Mouse (Mus musculus) neural tube, embryonic 14.5 days (tissue): ENCODE measurements around the gene Hist2h2ac. TPM values are rescaled to one million over a fixed set of nuclear protein-coding genes. Genes with fewer than 3 reads are reported as not detected.
A peak's percentile ranks its signal among the peaks of the same experiment; 100 is the strongest.
"Not testable (repeated sequence)": the region's sequence is repeated elsewhere in the genome, so short reads cannot be mapped to it uniquely, and the experiment has no call there.

Source experiments
- ATAC-seq: fragments of 200-750 bp; cut with Nextera tagmentation; 2 replicates; pipeline ENCODE4 v1.8.0; 2017; ENCODE audit warnings: low read depth, mild to moderate bottlenecking, moderate TSS enrichment, moderate library complexity
- H3K27ac ChIP-seq: fragments of 300-500 bp; sonication (generic); 2 replicates; pipeline ENCODE4 v1.5.1; 2014; ENCODE audit warnings: low read depth, mild to moderate bottlenecking, control low read depth, low read length, moderate library complexity, mixed read lengths
- H3K27me3 ChIP-seq: fragments of 300-500 bp; sonication (generic); 2 replicates; pipeline ENCODE4 v1.6.1; 2014; ENCODE audit warnings: low read length; ENCODE audit not compliant: control insufficient read depth, insufficient read depth
- H3K36me3 ChIP-seq: fragments of 300-500 bp; sonication (generic); 2 replicates; pipeline ENCODE4 v1.6.1; 2014; ENCODE audit warnings: low read length, mixed read lengths; ENCODE audit not compliant: control insufficient read depth, insufficient read depth
- H3K4me1 ChIP-seq: fragments of 300-500 bp; sonication (generic); 2 replicates; pipeline ENCODE4 v1.6.1; 2014; ENCODE audit warnings: low read length; ENCODE audit not compliant: control insufficient read depth, insufficient read depth
- H3K4me2 ChIP-seq: fragments of 300-500 bp; sonication (generic); 2 replicates; pipeline ENCODE4 v1.6.1; 2014; ENCODE audit warnings: mild to moderate bottlenecking, low read depth, low read length, control low read depth
- H3K4me3 ChIP-seq: fragments of 300-500 bp; sonication (generic); 2 replicates; pipeline ENCODE4 v1.5.1; 2014; ENCODE audit warnings: low read depth, low read length, control low read depth, mixed read lengths
- H3K9ac ChIP-seq: fragments of 300-500 bp; sonication (generic); replicated peaks from 2 replicates; pipeline ENCODE4 v1.6.1; 2014; ENCODE audit warnings: low read depth, mild to moderate bottlenecking, control low read depth, low read length, mixed read lengths
- H3K9me3 ChIP-seq: fragments of 300-500 bp; sonication (generic); 2 replicates; pipeline ENCODE4 v1.6.1; 2016; ENCODE audit warnings: low read length; ENCODE audit not compliant: control insufficient read depth
- WGBS: fragments of 180-500 bp; shearing (Covaris S2); extraction: QIAGEN DNeasy Blood & Tissue Kit; methylation state at CpG from one replicate; pipeline ENCODE4 v1.1.7; 2014; 5-methylcytosine and 5-hydroxymethylcytosine counted together
- polyA plus RNA-seq: library from polyadenylated mRNA; unstranded; fragments of >200 nt; fragmentation: Nextera tagmentation; extraction: Ambion mirVana; gene quantifications from 2 replicates; pipeline ENCODE4 v1.2.1, GENCODE M21; 2014

The Hist2h2ac gene
- 1.3 and 2.1 TPM in 2 replicates for polyA plus RNA-seq

GRCm38 (mm10) chr3:96220765-96221639, at the start of gene Hist2h2ac, which contains the start of gene Hist2h2be:
Gene Hist2h2ac (minus strand): TSS chr3:96220880.
Gene Hist2h2be (plus strand): TSS chr3:96221119.
- Histone ChIP-seq H3K36me3 (no peaks in the 10 kb centered on the region), H3K27me3 (no peaks in the 10 kb centered on the region), H3K27ac (peak within 1 kb of the TSS; percentile 95), H3K9ac (peak within 1 kb of the TSS; percentile 54), H3K4me3 (peak within 1 kb of the TSS; percentile 48), H3K4me1 (peaks cover 13% of the 10 kb centered on the region), H3K9me3 (no peaks in the 10 kb centered on the region), H3K4me2 (peak within 1 kb of the TSS; percentile 83)
- peak; percentile 77 for ATAC-seq
- WGBS, result under 1% methylated on average over 43 of the region's 43 CpGs

DNA sequence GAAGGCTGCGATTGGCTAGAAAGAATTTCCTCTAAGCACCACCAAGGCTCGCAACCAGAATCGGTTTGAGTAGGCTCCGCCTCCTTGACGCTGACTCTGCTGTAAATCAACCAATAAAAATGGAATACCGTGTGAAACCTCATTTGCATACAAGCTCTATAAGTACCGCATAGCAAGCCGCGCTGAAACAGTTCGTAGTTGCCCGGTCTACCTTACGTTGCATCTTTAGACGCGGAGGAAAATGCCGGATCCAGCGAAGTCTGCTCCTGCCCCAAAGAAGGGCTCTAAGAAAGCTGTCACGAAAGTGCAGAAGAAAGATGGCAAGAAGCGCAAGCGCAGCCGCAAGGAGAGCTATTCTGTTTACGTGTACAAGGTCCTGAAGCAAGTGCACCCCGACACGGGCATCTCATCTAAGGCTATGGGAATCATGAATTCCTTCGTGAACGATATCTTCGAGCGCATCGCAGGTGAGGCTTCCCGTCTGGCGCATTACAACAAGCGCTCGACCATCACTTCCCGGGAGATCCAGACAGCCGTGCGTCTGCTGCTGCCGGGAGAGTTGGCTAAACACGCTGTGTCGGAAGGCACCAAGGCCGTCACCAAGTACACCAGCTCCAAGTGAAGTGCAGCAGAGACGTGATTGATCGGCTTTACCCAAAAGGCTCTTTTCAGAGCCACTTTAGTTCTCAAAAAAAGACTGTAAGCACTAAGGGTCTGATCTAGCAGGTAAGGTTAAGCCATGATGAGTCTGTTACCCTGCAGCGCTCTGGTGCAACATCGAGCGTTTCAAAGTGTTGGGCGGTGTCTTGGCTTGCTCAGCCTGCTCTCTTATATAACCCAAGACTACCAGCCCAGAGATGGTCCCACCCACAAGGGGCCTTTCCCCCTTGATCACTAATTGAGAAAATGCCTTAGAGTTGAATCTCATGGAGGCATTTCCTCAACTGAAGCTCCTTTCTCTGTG, 49.1 kb upstream of the Hist2h2ac start, which contains the start of gene Hist2h2bb:
Hist2h2bb (plus strand) TSS at position 242 of the 964 bp plus-strand sequence.
- H3K27me3 ChIP-seq, result no peaks in the 10 kb centered on the region
- H3K9ac ChIP-seq, result peak within 1 kb of the TSS; percentile 59
- H3K4me3 ChIP-seq, result peak within 1 kb of the TSS; percentile 55
- H3K27ac ChIP-seq, result peak within 1 kb of the TSS; percentile 92
- under 1% methylated on average over 45 of the region's 45 CpGs for WGBS
- peak; percentile 96 for ATAC-seq
- no peaks in the 10 kb centered on the region for H3K36me3 ChIP-seq
- H3K4me1 ChIP-seq, result peaks cover 7% of the 10 kb centered on the region; the same call in 1 of the 2 replicates
- no peaks in the 10 kb centered on the region for H3K9me3 ChIP-seq
- peak within 1 kb of the TSS; percentile 93 for H3K4me2 ChIP-seq

DNA sequence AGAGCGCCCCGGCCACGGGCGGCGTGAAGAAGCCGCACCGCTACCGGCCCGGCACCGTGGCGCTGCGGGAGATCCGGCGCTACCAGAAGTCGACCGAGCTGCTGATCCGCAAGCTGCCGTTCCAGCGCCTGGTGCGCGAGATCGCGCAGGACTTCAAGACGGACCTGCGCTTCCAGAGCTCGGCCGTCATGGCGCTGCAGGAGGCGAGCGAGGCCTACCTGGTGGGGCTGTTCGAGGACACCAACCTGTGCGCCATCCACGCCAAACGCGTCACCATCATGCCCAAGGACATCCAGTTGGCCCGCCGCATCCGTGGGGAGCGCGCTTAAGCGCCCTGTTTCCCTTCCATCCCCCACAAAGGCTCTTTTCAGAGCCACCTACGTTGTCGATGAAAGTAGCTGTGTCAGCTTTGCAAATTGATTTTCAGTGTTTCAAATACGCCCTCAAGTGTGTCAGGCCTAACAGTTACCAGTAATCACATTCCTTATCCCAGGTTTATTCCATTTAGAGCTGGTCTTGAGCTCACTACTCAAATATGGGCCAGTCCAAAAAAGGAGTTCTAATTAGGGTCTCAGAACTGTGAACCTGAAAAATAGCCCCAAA, 48.2 kb upstream of the Hist2h2ac start:
- under 1% methylated on average over 9 of the region's 44 CpGs for WGBS
- not testable (repeated sequence) for H3K9me3 ChIP-seq, H3K27me3 ChIP-seq, H3K36me3 ChIP-seq
- peak overlapping the region; percentile 92 for H3K27ac ChIP-seq
- H3K4me3 ChIP-seq, result peak overlapping the region; percentile 55
- H3K4me1 ChIP-seq, result peaks cover 16% of the 10 kb centered on the region; the same call in 1 of the 2 replicates
- H3K9ac ChIP-seq, result peak overlapping the region; percentile 53
- ATAC-seq, result peak; percentile 47
- H3K4me2 ChIP-seq, result peak overlapping the region; percentile 93

DNA sequence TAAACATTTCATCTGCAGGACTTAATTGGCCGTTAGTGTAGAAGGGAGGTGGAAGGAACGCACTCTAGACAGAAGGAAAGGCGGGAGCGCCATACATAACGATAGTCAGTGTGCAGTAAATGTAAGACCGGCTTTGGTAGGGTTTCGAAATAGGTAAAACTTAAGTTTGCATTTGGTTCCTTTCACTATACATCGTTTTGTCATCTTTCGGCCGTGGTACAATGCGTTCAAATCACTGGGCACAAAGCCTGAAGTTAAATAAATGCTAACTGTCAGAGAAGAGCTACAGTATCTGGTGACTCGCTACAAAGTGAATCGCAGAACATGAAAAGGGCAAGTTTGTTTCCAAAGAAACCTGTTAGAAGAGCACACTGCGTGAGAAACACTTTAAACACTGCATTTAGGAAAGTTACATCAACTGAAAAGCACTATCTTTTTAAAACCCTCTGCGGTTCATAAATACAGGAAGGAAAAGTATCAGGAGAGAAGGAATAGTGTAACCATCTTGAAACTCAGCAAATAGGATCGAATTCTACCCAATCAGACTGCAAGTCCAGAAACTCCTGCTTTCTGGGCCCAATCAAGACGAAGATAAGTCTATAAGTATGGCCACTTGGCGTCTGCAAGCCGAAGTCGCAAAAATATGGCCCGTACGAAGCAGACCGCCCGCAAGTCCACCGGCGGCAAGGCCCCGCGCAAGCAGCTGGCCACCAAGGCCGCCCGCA, 47.5 kb upstream of the Hist2h2ac start, which contains the start of gene Hist2h3b:
Hist2h3b (plus strand) TSS at position 604 of the 725 bp plus-strand sequence.
- WGBS, result 17% methylated on average over 28 of the region's 30 CpGs
- Histone ChIP-seq H3K4me2 (peak within 1 kb of the TSS; percentile 93), H3K9me3 (no peaks in the 10 kb centered on the region), H3K27me3 (no peaks in the 10 kb centered on the region), H3K4me3 (peak within 1 kb of the TSS; percentile 55), H3K4me1 (peaks cover 20% of the 10 kb centered on the region; the same call in 1 of the 2 replicates), H3K9ac (peak within 1 kb of the TSS; percentile 53), H3K36me3 (no peaks in the 10 kb centered on the region), H3K27ac (peak within 1 kb of the TSS; percentile 92)
- ATAC-seq, result peak; percentile 65

DNA sequence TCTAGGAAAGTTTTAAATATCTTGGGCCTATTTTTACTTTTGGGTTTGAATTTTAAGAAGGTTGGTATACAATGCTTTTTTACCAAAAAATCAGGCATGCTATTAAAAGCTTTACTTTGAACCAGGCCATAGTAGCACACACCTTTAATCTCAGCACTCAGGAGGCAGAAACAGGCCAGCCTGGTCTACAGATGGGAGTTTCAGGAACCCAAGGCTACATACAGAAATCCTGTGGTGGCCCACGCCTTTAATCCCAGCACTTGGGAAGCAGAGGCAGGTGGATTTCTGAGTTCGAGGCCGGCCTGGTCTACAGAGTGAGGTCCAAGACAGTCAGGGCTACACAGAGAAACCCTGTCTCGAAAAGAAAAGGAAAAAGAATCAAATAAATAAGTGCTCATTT, 46.9 kb upstream of the Hist2h2ac start:
- H3K4me3 ChIP-seq, result no peak overlapping the region
- H3K27ac ChIP-seq, result no peak overlapping the region; the same call in 1 of the 2 replicates
- H3K27me3 ChIP-seq, result no peaks in the 10 kb centered on the region
- WGBS, result 82% methylated on average over 4 of the region's 4 CpGs
- no peaks in the 10 kb centered on the region for H3K9me3 ChIP-seq
- H3K36me3 ChIP-seq, result no peaks in the 10 kb centered on the region
- no peak overlapping the region for H3K4me2 ChIP-seq
- no peak for ATAC-seq
- H3K9ac ChIP-seq, result no peak overlapping the region
- H3K4me1 ChIP-seq, result peaks cover 20% of the 10 kb centered on the region; the same call in 1 of the 2 replicates

- H3K4me2 ChIP-seq, result no peak overlapping the region
- no peaks in the 10 kb centered on the region for H3K27me3 ChIP-seq
- no peak overlapping the region for H3K27ac ChIP-seq
- H3K36me3 ChIP-seq, result no peaks in the 10 kb centered on the region
- no peak overlapping the region for H3K4me3 ChIP-seq
- ATAC-seq, result no peak
- H3K4me1 ChIP-seq, result peaks cover 20% of the 10 kb centered on the region; the same call in 1 of the 2 replicates
- no peak overlapping the region for H3K9ac ChIP-seq
- WGBS, result 93% methylated on average over 8 of the region's 8 CpGs
- H3K9me3 ChIP-seq, result no peaks in the 10 kb centered on the region
These were observed 45.5 kb upstream of the Hist2h2ac start for GRCm38 (mm10) chr3:96266132-96266710.

- Histone ChIP-seq H3K36me3 (no peaks in the 10 kb centered on the region), H3K27me3 (no peaks in the 10 kb centered on the region), H3K4me2 (peak overlapping the region; percentile 77; the same call in 1 of the 2 replicates), H3K9ac (0 out of 2 replicates have a peak overlapping the region, but pooled peaks have one; percentile 84), H3K27ac (peak overlapping the region; percentile 97; the same call in 1 of the 2 replicates), H3K9me3 (no peaks in the 10 kb centered on the region), H3K4me3 (no peak overlapping the region; the same call in 1 of the 2 replicates), H3K4me1 (peaks cover 20% of the 10 kb centered on the region; the same call in 1 of the 2 replicates)
- no peak for ATAC-seq
- 71% methylated on average over 7 of the region's 7 CpGs for WGBS
These were observed 43.8 kb upstream of the Hist2h2ac start for GRCm38 (mm10) chr3:96264404-96264949.
